Mouse (Mus musculus): ENCODE data around the gene Sgip1. TPM values are rescaled to one million over a fixed set of nuclear protein-coding genes. Genes with fewer than 3 reads are reported as not detected.

Sgip1 gene
- polyA plus RNA-seq, 1 experiment from 2014 or later, result 27.3 TPM

- H3K36me3 ChIP-seq (replicated peaks), result no peaks in the 10 kb centered on the region
- no peak overlapping the region for H3K9ac ChIP-seq
- H3K4me3 ChIP-seq (replicated peaks), result no peak overlapping the region
- no peaks in the 10 kb centered on the region for H3K9me3 ChIP-seq
- no peak overlapping the region for H3K4me2 ChIP-seq
- H3K4me1 ChIP-seq, result no peaks in the 10 kb centered on the region
- WGBS, result 90% methylated on average over 14 of the region's 14 CpGs
- no peak for ATAC-seq (ENCODE audit: low FRiP score)
- H3K27me3 ChIP-seq, result no peaks in the 10 kb centered on the region
- H3K27ac ChIP-seq, result no peak overlapping the region
Measured at GRCm38 (mm10) chr4:102887770-102888689, 146.9 kb downstream of the Sgip1 start.

DNA sequence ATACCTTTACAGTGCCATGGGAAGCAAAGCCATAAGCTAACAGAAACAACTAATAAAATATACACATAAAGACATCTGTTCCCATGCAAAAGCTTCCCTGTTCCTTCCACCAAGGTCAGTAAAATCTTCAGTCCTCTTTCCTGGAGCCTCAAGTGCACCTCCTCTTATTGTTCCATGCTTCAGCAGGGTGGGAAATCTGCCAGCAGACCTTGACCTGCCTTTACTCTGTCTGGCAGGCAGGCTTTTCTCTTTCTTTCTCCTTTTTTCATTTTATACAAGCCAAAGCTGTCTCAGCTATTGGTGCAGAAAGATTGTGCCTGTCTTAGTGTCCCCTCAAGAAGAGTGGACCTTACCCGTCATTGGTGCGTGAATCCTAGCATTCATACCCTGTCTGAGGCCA is 154.8 kb downstream of the Sgip1 start:
- peaks cover 7% of the 10 kb centered on the region; the same call in 1 of the 2 replicates for H3K9me3 ChIP-seq
- no peak overlapping the region for H3K4me3 ChIP-seq (replicated peaks)
- 98% methylated on average over 2 of the region's 2 CpGs for WGBS
- H3K36me3 ChIP-seq (replicated peaks), result peaks cover 13% of the 10 kb centered on the region
- no peaks in the 10 kb centered on the region for H3K27me3 ChIP-seq
- no peak overlapping the region for H3K27ac ChIP-seq
- no peaks in the 10 kb centered on the region for H3K4me1 ChIP-seq
- H3K4me2 ChIP-seq, result no peak overlapping the region
- H3K9ac ChIP-seq, result no peak overlapping the region
- ATAC-seq (ENCODE audit: low FRiP score), result no peak

- no peak overlapping the region for H3K4me2 ChIP-seq
- H3K4me1 ChIP-seq, result no peaks in the 10 kb centered on the region
- H3K4me3 ChIP-seq (replicated peaks), result no peak overlapping the region
- WGBS, result 90% methylated on average over 4 of the region's 4 CpGs
- no peak overlapping the region for H3K27ac ChIP-seq
- no peak overlapping the region for H3K9ac ChIP-seq
- H3K9me3 ChIP-seq, result peaks cover 7% of the 10 kb centered on the region; the same call in 1 of the 2 replicates
- no peaks in the 10 kb centered on the region for H3K27me3 ChIP-seq
- peaks cover 13% of the 10 kb centered on the region for H3K36me3 ChIP-seq (replicated peaks)
- no peak for ATAC-seq (ENCODE audit: low FRiP score)
Measured at GRCm38 (mm10) chr4:102898987-102899386, 157.9 kb downstream of the Sgip1 start.

- Histone ChIP-seq H3K4me1 (no peaks in the 10 kb centered on the region), H3K4me2 (no peak overlapping the region), H3K9ac (no peak overlapping the region), H3K4me3 (replicated peaks) (no peak overlapping the region), H3K9me3 (peaks cover 7% of the 10 kb centered on the region; the same call in 1 of the 2 replicates), H3K36me3 (replicated peaks) (peaks cover 13% of the 10 kb centered on the region), H3K27me3 (no peaks in the 10 kb centered on the region), H3K27ac (no peak overlapping the region)
- ATAC-seq (ENCODE audit: low FRiP score), result no peak
- WGBS, result 86% methylated on average over 5 of the region's 5 CpGs
Measured at GRCm38 (mm10) chr4:102899683-102900082, 158.6 kb downstream of the Sgip1 start.

DNA sequence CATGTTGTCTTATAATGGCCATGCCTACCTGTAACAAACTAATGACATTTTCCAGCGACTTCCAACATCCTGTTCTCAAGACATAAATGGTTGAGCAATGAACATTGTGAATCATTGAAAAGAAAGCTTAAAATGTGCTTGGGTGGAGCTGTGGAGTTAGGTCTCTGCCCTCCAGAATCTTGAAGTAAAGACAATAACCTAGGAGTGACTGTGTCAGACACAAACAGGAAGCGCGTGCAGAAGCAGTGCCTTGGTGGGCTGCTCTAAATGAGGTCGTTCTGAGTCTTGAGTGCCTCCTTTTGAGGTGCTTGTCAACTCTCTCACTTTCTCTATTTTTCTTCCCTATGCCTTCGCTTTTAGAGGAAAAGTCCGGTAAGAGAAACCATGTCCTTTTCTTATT is 159.1 kb downstream of the Sgip1 start:
- H3K9ac ChIP-seq, result no peak overlapping the region
- peaks cover 7% of the 10 kb centered on the region; the same call in 1 of the 2 replicates for H3K9me3 ChIP-seq
- ATAC-seq (ENCODE audit: low FRiP score), result no peak
- H3K27me3 ChIP-seq, result no peaks in the 10 kb centered on the region
- no peak overlapping the region for H3K4me3 ChIP-seq (replicated peaks)
- no peaks in the 10 kb centered on the region for H3K4me1 ChIP-seq
- H3K27ac ChIP-seq, result no peak overlapping the region
- peaks cover 11% of the 10 kb centered on the region for H3K36me3 ChIP-seq (replicated peaks)
- no peak overlapping the region for H3K4me2 ChIP-seq
- 89% methylated on average over 6 of the region's 6 CpGs for WGBS

DNA sequence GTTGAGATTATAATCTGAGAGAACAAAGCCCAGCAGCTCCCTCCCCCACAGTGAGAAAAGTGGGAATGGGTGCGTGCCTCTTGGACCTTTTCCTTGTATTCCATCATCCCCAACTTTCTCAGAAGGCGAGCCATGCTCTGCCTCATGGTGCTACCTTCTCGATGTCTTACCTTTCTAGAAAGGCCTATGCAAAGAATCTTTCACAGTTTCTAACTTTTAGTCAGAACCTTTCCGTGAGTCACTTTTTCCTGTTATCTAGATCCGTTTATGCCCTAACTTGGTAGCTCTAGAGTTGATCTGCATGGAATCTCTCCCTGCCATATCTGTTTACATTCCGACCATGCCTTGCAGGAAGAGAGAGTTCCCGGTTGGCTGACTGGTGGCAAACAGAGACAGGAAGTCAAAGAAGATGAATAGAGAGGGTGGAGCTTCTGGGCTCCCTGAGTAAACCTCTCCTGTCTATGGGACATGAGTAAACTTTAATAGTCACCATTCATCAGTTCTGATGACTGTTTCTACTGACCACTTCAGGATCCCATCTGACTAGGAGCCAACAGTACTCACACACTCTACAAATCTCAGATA is 166.8 kb downstream of the Sgip1 start:
- no peak overlapping the region for H3K4me2 ChIP-seq

DNA sequence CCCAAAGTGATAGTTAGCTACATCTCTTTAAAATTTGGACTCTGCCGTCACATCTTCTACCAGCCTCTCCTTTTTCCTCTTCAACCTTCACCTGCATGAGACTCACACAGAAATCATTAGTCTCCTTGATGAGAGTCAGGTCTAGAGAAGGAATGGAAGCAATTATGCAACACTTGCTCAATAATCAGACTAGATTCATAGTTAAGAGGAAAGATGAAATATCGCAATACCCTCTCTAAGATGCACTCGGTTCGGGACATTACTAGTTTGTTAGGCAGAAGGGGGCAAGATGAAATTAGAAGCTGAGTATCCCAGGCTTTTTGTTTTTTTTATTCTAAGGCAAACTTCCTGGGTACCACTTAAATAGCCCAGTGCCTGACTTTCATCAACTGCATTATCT is 169.1 kb downstream of the Sgip1 start:
- 91% methylated on average over 4 of the region's 4 CpGs for WGBS
- no peak overlapping the region for H3K4me2 ChIP-seq
- no peak overlapping the region for H3K9ac ChIP-seq
- no peak for ATAC-seq (ENCODE audit: low FRiP score)
- H3K36me3 ChIP-seq (replicated peaks), result no peaks in the 10 kb centered on the region
- no peak overlapping the region for H3K27ac ChIP-seq
- no peaks in the 10 kb centered on the region for H3K27me3 ChIP-seq
- H3K4me3 ChIP-seq (replicated peaks), result no peak overlapping the region
- no peaks in the 10 kb centered on the region for H3K4me1 ChIP-seq
- no peaks in the 10 kb centered on the region for H3K9me3 ChIP-seq

More for the DNA sequence above, 166.8 kb downstream of the Sgip1 start:
- Histone ChIP-seq H3K36me3 (replicated peaks) (no peaks in the 10 kb centered on the region), H3K27ac (no peak overlapping the region), H3K4me1 (no peaks in the 10 kb centered on the region), H3K9me3 (no peaks in the 10 kb centered on the region), H3K9ac (no peak overlapping the region), H3K27me3 (no peaks in the 10 kb centered on the region), H3K4me3 (replicated peaks) (no peak overlapping the region)
- WGBS, result 84% methylated on average over 7 of the region's 7 CpGs
- ATAC-seq (ENCODE audit: low FRiP score), result no peak

- no peaks in the 10 kb centered on the region for H3K4me1 ChIP-seq
- no peaks in the 10 kb centered on the region for H3K9me3 ChIP-seq
- no peaks in the 10 kb centered on the region for H3K27me3 ChIP-seq
- no peak overlapping the region for H3K9ac ChIP-seq
- H3K4me2 ChIP-seq, result no peak overlapping the region
- ATAC-seq (ENCODE audit: low FRiP score), result no peak
- no peak overlapping the region for H3K27ac ChIP-seq
- 91% methylated on average over 3 of the region's 3 CpGs for WGBS
- no peaks in the 10 kb centered on the region for H3K36me3 ChIP-seq (replicated peaks)
- H3K4me3 ChIP-seq (replicated peaks), result no peak overlapping the region
Measured at GRCm38 (mm10) chr4:102913176-102913575, 172.1 kb downstream of the Sgip1 start.

DNA sequence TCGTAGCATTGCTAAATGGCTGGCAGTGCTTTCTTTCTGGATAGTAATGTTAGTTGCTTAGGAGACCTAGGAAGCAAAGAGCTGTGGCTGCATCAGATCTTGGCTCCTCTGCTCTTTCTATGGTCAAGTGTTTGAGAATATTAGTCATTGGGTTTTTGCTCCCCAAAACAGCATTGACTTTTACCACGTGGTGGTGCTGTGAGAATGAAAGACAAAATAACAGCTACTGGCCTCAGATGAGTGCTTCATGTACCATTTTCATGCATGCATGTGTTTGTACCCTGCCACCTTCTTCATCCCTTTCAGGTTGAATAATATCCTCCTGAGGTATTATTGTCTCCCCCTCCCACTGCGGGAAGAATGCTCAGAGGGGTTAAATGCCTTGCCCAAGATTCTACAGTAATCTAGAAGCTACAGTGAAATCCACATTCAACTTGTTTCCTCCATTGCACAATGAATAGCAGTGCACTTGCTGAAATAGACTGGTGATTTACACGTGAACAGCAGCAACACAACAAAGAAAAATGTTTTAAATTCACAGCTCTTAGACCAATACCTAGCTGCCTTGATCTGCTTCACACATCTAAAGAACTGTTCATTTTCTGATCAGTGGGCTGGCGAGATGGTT is 172.7 kb downstream of the Sgip1 start:
- WGBS, result 74% methylated on average over 5 of the region's 5 CpGs
- Histone ChIP-seq H3K4me3 (replicated peaks) (no peak overlapping the region), H3K4me1 (no peaks in the 10 kb centered on the region), H3K9me3 (no peaks in the 10 kb centered on the region), H3K9ac (no peak overlapping the region), H3K36me3 (replicated peaks) (no peaks in the 10 kb centered on the region), H3K27ac (no peak overlapping the region), H3K27me3 (no peaks in the 10 kb centered on the region), H3K4me2 (no peak overlapping the region)
- no peak for ATAC-seq (ENCODE audit: low FRiP score)

DNA sequence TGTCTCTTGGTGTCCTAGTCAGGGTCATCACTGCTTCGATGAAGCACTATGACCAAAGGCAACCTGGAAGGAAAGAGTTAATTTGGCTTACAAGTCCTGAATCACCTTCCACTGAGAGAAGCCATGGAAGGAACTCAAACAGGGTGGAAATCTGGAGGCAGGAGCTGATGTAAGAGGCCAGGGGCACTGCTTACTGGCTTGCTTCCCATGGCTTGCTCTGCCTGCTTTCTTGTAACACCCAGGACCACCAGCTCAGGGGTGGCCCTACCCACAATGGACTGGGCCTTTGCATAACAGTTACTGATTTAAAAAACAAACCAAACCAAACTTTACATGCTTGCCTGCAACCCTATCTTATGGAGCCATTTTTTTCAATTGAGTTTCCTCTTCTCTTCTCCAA is 177.1 kb downstream of the Sgip1 start:
- 85% methylated on average over 1 of the region's 1 CpGs for WGBS
- no peak overlapping the region for H3K4me3 ChIP-seq (replicated peaks)

DNA sequence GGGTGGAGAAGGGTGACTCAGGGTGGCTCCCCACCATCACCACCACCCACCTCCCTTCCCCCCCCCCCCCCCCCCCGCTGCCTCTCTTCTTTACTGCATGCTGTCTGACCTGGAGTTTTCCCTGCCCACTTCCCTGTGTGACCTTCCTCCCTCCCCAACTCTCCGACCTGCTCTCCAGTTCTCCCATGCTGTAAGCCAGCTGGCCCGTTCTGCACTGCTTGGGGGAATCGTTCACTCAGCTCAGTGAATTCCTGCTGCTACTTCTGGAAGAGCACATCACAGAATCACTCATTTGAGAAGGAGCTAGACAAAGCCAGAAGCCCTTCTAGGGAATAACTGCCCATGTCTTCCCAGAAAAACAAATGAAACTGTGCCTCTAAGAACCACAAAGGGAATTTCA is 188.4 kb downstream of the Sgip1 start:
- ATAC-seq (ENCODE audit: low FRiP score), result no peak
- WGBS, result 55% methylated on average over 3 of the region's 4 CpGs

More for the DNA sequence above, 177.1 kb downstream of the Sgip1 start:
- Histone ChIP-seq H3K27me3 (no peaks in the 10 kb centered on the region), H3K4me1 (no peaks in the 10 kb centered on the region), H3K27ac (no peak overlapping the region), H3K9me3 (no peaks in the 10 kb centered on the region), H3K4me2 (no peak overlapping the region), H3K36me3 (replicated peaks) (no peaks in the 10 kb centered on the region), H3K9ac (no peak overlapping the region)
- no peak for ATAC-seq (ENCODE audit: low FRiP score)

GRCm38 (mm10) chr4:102930679-102931078 is 189.6 kb downstream of the Sgip1 start:
- Histone ChIP-seq H3K4me1 (no peaks in the 10 kb centered on the region), H3K9me3 (no peaks in the 10 kb centered on the region), H3K4me2 (no peak overlapping the region), H3K4me3 (replicated peaks) (no peak overlapping the region), H3K27ac (no peak overlapping the region), H3K36me3 (replicated peaks) (0 out of 2 replicates have a peak, but pooled peaks cover 4% of the 10 kb centered on the region), H3K9ac (no peak overlapping the region), H3K27me3 (no peaks in the 10 kb centered on the region)
- no peak for ATAC-seq (ENCODE audit: low FRiP score)
- 85% methylated on average over 7 of the region's 7 CpGs for WGBS

More for the DNA sequence above, 188.4 kb downstream of the Sgip1 start:
- H3K9me3 ChIP-seq, result no peaks in the 10 kb centered on the region
- H3K4me1 ChIP-seq, result no peaks in the 10 kb centered on the region
- no peaks in the 10 kb centered on the region for H3K27me3 ChIP-seq
- no peak overlapping the region for H3K27ac ChIP-seq
- H3K4me3 ChIP-seq (replicated peaks), result no peak overlapping the region
- 0 out of 2 replicates have a peak, but pooled peaks cover 4% of the 10 kb centered on the region for H3K36me3 ChIP-seq (replicated peaks)
- H3K4me2 ChIP-seq, result no peak overlapping the region
- H3K9ac ChIP-seq, result no peak overlapping the region
